Mouse (Mus musculus) left cerebral cortex, adult 2 months (tissue): ENCODE results near the gene Defb19. TPM values are rescaled to one million over a fixed set of nuclear protein-coding genes. Genes with fewer than 3 reads are reported as not detected.

Experiments used
- DNase-seq, 2 experiments: peaks; one replicate each; pipeline ENCODE4 v3.0.0; 2021 to 2022; ENCODE audit warnings: low spot score in 2 of 2, mixed read lengths in 1 of 2; ENCODE audit errors: extremely low spot score in 1 of 2
- H3K27ac ChIP-seq: fragments of 200-600 bp; 2 replicates; pipeline ENCODE4 v1.8.1; 2022
- H3K4me3 ChIP-seq: fragments of 200-600 bp; 2 replicates; pipeline ENCODE4 v1.8.1; 2022
- CTCF ChIP-seq: fragments of 200-600 bp; IDR thresholded peaks from 2 replicates; pipeline ENCODE4 v1.8.1; 2022; ENCODE audit warnings: antibody characterized with exemption, mild to moderate bottlenecking, moderate library complexity
- intact Hi-C: fragments of 180-260 bp; cut with DNase I; formaldehyde crosslinking; loops from one replicate; pipeline ENCODE4 v1.15.1; 2025
- total RNA-seq, 2 experiments: library from RNA; stranded (reverse); gene quantifications; 2 replicates each; pipeline ENCODE4 v1.2.3; 2021

Gene Defb19
- total RNA-seq, 2 experiments from 2014 or later: not detected

DNA sequence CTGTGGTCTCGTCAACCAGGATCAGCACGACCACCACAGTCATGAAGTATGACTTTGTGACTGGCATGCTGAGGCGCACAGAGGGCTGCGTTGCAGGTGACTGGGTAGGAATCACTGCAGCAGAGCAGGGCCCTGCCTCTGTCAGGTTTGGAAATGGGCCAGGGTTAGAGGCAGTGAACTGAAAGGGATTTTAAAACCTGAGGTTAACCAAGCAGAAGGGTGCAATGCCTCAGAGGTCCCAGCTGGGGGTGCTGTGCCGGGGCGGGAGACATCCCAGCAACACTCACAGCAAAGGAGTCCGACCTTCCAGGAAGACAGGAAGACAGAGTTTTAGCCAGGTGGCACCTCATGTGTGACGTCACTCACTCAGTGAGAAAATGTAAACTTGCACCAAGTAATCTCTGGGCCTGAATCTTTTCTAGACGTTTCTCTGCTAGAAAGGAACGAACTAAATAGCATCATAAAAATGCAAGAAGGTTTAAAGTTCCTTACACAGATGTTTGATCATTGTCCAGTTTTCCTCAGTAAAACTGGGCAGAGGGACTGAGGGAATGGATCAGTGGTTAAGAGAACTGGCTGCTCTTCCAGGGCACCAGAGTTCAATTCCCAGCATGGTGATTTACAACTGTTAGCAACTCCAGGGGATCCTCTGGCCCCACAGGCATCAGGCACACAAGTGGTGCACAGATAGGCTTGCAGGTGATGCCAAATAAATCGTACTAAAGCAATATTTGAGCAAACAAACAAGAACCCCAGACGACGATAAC is 40.0 kb downstream of the Defb19 start, which contains the start of gene Defb29:
TSS of gene Defb29 (minus strand) at position 155 of the 767 bp plus-strand sequence.
- no peak; the same call in 1 of the 2 replicates for TF ChIP-seq CTCF
- Histone ChIP-seq H3K27ac (no peak within 1 kb of the TSS), H3K4me3 (no peak within 1 kb of the TSS)
- DNase-seq: no peak
- intact Hi-C loops: no loop called here

Other genes starting within 250 kb of the Defb19 start
- gene Rbck1, start 247.7 kb downstream of the Defb19 start, total RNA-seq: 100 to 1,000 TPM; 111 to 117 TPM
- gene Trib3, start 236.3 kb downstream of the Defb19 start, total RNA-seq: 1 to 10 TPM in 1 of 2 experiments, under 1 TPM in 1; 0.84 to 1.1 TPM
- 10 to 100 TPM; 74.6 to 90.8 TPM for gene Nrsn2, start 203.7 kb downstream of the Defb19 start, total RNA-seq
- 10 to 100 TPM; 12.8 to 15.7 TPM for gene Sox12, start 182.2 kb downstream of the Defb19 start, total RNA-seq
- gene Zcchc3, start 165.3 kb downstream of the Defb19 start, total RNA-seq: 1 to 10 TPM; 8.5 to 9.9 TPM
- 1 to 10 TPM; 2.4 to 3.0 TPM for gene 6820408C15Rik, start 164.7 kb downstream of the Defb19 start, total RNA-seq
- not detected for gene Defb23, start 115.7 kb downstream of the Defb19 start, total RNA-seq
- not detected for gene Defb20, start 103.2 kb downstream of the Defb19 start, total RNA-seq
- gene Defb22, start 90.2 kb downstream of the Defb19 start, total RNA-seq: not detected
- gene Defb26, start 68.6 kb downstream of the Defb19 start, total RNA-seq: not detected
- not detected for gene Defb28, start 62.1 kb downstream of the Defb19 start, total RNA-seq
- gene Defb29, start 40.2 kb downstream of the Defb19 start, total RNA-seq: not detected
- not detected for gene Gm17416, start 11.0 kb downstream of the Defb19 start, total RNA-seq
- not detected for gene Defb21, start 7.6 kb downstream of the Defb19 start, total RNA-seq
- not detected for gene Defb45, start 19.1 kb upstream of the Defb19 start, total RNA-seq
- gene Defb36, start 24.0 kb upstream of the Defb19 start, total RNA-seq: not detected
- gene Defb25, start 42.7 kb upstream of the Defb19 start, total RNA-seq: not detected
- gene Rem1, start 46.6 kb upstream of the Defb19 start, total RNA-seq: under 1 TPM; 0.65 to 0.68 TPM
- gene H13, start 89.1 kb upstream of the Defb19 start, total RNA-seq: 10 to 100 TPM; 77.2 to 82.2 TPM
- 10 to 100 TPM; 17.6 to 19.8 TPM for gene Mcts2, start 106.7 kb upstream of the Defb19 start, total RNA-seq
- gene Id1, start 155.9 kb upstream of the Defb19 start, total RNA-seq: 10 to 100 TPM; 22.4 to 24.2 TPM
- 1 to 10 TPM; 1.7 to 1.9 TPM for gene Cox4i2, start 173.9 kb upstream of the Defb19 start, total RNA-seq